Comparison of ENCODE assay signal across 12 mouse cellular contexts in the genomic region with DNA sequence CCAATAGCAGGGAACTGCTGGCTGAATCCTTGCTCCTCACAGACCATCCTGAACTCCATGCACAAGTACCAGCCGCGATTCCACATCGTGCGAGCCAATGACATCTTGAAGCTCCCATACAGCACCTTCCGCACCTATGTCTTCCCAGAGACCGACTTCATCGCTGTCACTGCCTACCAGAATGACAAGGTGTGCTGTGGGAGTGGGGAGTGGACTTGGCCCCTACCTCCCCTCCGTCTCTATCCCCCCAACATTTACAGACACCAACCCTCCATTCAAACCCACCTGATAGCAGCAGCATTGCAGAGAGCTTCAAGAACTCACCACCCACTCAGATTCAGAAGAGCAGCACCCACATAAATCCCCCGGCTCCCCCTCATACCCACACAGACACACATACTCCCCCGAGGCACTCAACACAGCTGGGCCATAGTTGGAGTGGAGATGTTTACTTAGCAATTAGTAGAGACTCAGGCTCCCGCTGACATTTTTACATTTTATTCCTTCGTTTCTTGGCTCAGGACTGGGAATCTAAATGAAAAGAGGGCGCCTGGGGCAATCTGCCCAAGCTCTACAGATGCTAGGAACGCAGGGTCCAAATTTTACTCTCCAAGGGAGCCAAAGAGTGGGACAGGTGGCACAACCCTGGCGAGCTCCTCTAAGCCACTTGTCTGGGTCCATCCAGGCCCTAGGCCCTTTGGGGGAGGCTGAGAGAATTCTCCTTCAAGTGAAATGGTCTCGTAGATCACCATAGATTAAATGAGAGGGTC. TPM values are rescaled to one million over a fixed set of nuclear protein-coding genes. Genes with fewer than 3 reads are reported as not detected.
DNase-seq lines count a peak whose midpoint lies in the region; ATAC-seq and TF ChIP-seq lines count a peak whose summit lies in the region.
"Had no signal": no experiment of that assay in that cellular context is flagged by ENCODE, and none has a peak within 500 bp of the region (broad histone marks: within the 10 kb centered on the region; RNA-seq: fewer than 3 reads in every experiment).

No protein-coding gene starts in this region.

- H3K9ac ChIP-seq in forebrain, postnatal 0 days, result no peak overlapping the region
- no peak overlapping the region for H3K9ac ChIP-seq in forebrain, embryonic 16.5 days (replicated peaks; ENCODE audit: low read depth, low read length)
- H3K9ac ChIP-seq in neural tube, embryonic 11.5 days (ENCODE audit: low read length), result no peak overlapping the region
- H3K9ac ChIP-seq in stomach, embryonic 16.5 days (ENCODE audit: low read length), result peak overlapping the region; percentile 79

- peak; percentile 52 for DNase-seq in forebrain, postnatal 0 days
- DNase-seq in neural tube, embryonic 11.5 days (ENCODE audit: low spot score), result no peak
- no peak for DNase-seq in neural tube, embryonic 10.5 days (ENCODE audit: extremely low spot score, low spot score)
- DNase-seq in kidney, postnatal 10 days, result peak; percentile 37
- DNase-seq in spleen, adult 12 weeks (ENCODE audit: low spot score), result no peak
- DNase-seq: right cerebral cortex, adult 18-20 months had no signal

- H3K9me3 ChIP-seq in forebrain, postnatal 0 days (ENCODE audit: low read length), result no peaks in the 10 kb centered on the region
- no peaks in the 10 kb centered on the region for H3K9me3 ChIP-seq in forebrain, embryonic 16.5 days (ENCODE audit: control insufficient read depth, low read length)
- H3K9me3 ChIP-seq in neural tube, embryonic 11.5 days (ENCODE audit: control insufficient read depth, low read length), result no peaks in the 10 kb centered on the region
- no peaks in the 10 kb centered on the region for H3K9me3 ChIP-seq in stomach, embryonic 16.5 days (replicated peaks; ENCODE audit: control insufficient read depth, low read length)

- 5% methylated on average over 16 of the region's 16 CpGs for WGBS in forebrain, postnatal 0 days
- WGBS in forebrain, embryonic 16.5 days, result 2% methylated on average over 16 of the region's 16 CpGs
- WGBS in neural tube, embryonic 11.5 days, result 4% methylated on average over 16 of the region's 16 CpGs
- WGBS in stomach, embryonic 16.5 days, result 23% methylated on average over 16 of the region's 16 CpGs

- no peaks in the 10 kb centered on the region for H3K4me1 ChIP-seq in forebrain, postnatal 0 days (ENCODE audit: insufficient read depth)
- peaks cover 26% of the 10 kb centered on the region for H3K4me1 ChIP-seq in forebrain, embryonic 16.5 days (replicated peaks; ENCODE audit: control insufficient read depth, insufficient read depth, low read length)
- H3K4me1 ChIP-seq in neural tube, embryonic 11.5 days (ENCODE audit: control insufficient read depth, insufficient read depth, low read length), result peaks cover 24% of the 10 kb centered on the region
- peaks cover 18% of the 10 kb centered on the region for H3K4me1 ChIP-seq in stomach, embryonic 16.5 days (ENCODE audit: control insufficient read depth, insufficient read depth, low read length)

- H3K27ac ChIP-seq in forebrain, postnatal 0 days (ENCODE audit: low read depth, low read length), result no peak overlapping the region
- no peak overlapping the region for H3K27ac ChIP-seq in forebrain, embryonic 16.5 days (ENCODE audit: low read length)
- H3K27ac ChIP-seq in neural tube, embryonic 11.5 days (ENCODE audit: low read depth, low read length), result no peak overlapping the region
- peak overlapping the region; percentile 72 for H3K27ac ChIP-seq in stomach, embryonic 16.5 days (ENCODE audit: low read length)
- H3K27ac ChIP-seq: left cerebral cortex, adult 2 months had no signal

- no peak overlapping the region for H3K4me2 ChIP-seq in forebrain, postnatal 0 days (ENCODE audit: low read depth)
- H3K4me2 ChIP-seq in forebrain, embryonic 16.5 days (ENCODE audit: low read length), result no peak overlapping the region
- peak overlapping the region; percentile 40 for H3K4me2 ChIP-seq in neural tube, embryonic 11.5 days (ENCODE audit: low read depth)
- H3K4me2 ChIP-seq in stomach, embryonic 16.5 days (ENCODE audit: low read depth, low read length), result peak overlapping the region; percentile 93

- H3K4me3 ChIP-seq in forebrain, postnatal 0 days (ENCODE audit: low read depth, low read length), result no peak overlapping the region
- H3K4me3 ChIP-seq in forebrain, embryonic 16.5 days (replicated peaks; ENCODE audit: low read length), result no peak overlapping the region; the same call in 1 of the 2 replicates
- H3K4me3 ChIP-seq in neural tube, embryonic 11.5 days (ENCODE audit: low read depth, low read length), result peak overlapping the region; percentile 29
- H3K4me3 ChIP-seq in stomach, embryonic 16.5 days (replicated peaks; ENCODE audit: low read length), result peak overlapping the region; percentile 66
- H3K4me3 ChIP-seq: erythroblast, embryonic 14.5 days; left cerebral cortex, adult 2 months had no signal

- no peak for ATAC-seq in forebrain, postnatal 0 days
- no peak for ATAC-seq in forebrain, embryonic 16.5 days
- no peak for ATAC-seq in neural tube, embryonic 11.5 days (ENCODE audit: insufficient read depth, low FRiP score, low TSS enrichment)
- no peak for ATAC-seq in stomach, embryonic 16.5 days (ENCODE audit: insufficient read depth, low FRiP score)
- ATAC-seq in megakaryocyte-erythroid progenitor cell, adult 5-6 weeks (replicated peaks; ENCODE audit: low FRiP score, low TSS enrichment, poor library complexity, severe bottlenecking), result no peak

- peaks cover 71% of the 10 kb centered on the region for H3K27me3 ChIP-seq in forebrain, postnatal 0 days (ENCODE audit: insufficient read depth, low read length)
- H3K27me3 ChIP-seq in forebrain, embryonic 16.5 days (replicated peaks; ENCODE audit: control insufficient read depth, insufficient read depth, low read length), result peaks cover 62% of the 10 kb centered on the region
- peaks cover 98% of the 10 kb centered on the region for H3K27me3 ChIP-seq in neural tube, embryonic 11.5 days (ENCODE audit: control insufficient read depth, insufficient read depth, low read length)
- peaks cover 53% of the 10 kb centered on the region for H3K27me3 ChIP-seq in stomach, embryonic 16.5 days (ENCODE audit: control insufficient read depth, insufficient read depth, low read length)

- TF ChIP-seq CTCF in forebrain, postnatal 0 days (IDR thresholded peaks at IDR 0.05; ENCODE audit: low read depth), result no peak

- H3K36me3 ChIP-seq in forebrain, postnatal 0 days (ENCODE audit: insufficient read depth), result no peaks in the 10 kb centered on the region
- no peaks in the 10 kb centered on the region for H3K36me3 ChIP-seq in forebrain, embryonic 16.5 days (ENCODE audit: control insufficient read depth, insufficient read depth)
- no peaks in the 10 kb centered on the region for H3K36me3 ChIP-seq in neural tube, embryonic 11.5 days (ENCODE audit: control insufficient read depth, insufficient read depth, low read length)
- no peaks in the 10 kb centered on the region for H3K36me3 ChIP-seq in stomach, embryonic 16.5 days (ENCODE audit: control insufficient read depth, insufficient read depth, low read length)

RNA-seq across cellular contexts. Expression of a gene that starts 3.6 kb away (rescaled TPM):
- total RNA-seq in forebrain, postnatal 0 days (2014; rRNA removed), result 1.9 and 5.1 TPM in 2 replicates
- 0.42 and 0.44 TPM in 2 replicates for polyA plus RNA-seq in forebrain, postnatal 0 days (2015; fragmentation: Nextera tagmentation; extraction: Ambion mirVana)
- polyA plus RNA-seq in forebrain, embryonic 16.5 days (2015; fragmentation: Nextera tagmentation; extraction: Ambion mirVana), result 0.47 and 0.68 TPM in 2 replicates
- polyA plus RNA-seq in neural tube, embryonic 11.5 days (2014; fragmentation: Nextera tagmentation; extraction: Ambion mirVana), result 4.0 and 4.7 TPM in 2 replicates
- polyA plus RNA-seq in stomach, embryonic 16.5 days (2015; fragmentation: Nextera tagmentation; extraction: Ambion mirVana), result 2.9 and 3.1 TPM in 2 replicates
- not detected in 2 replicates for total RNA-seq in megakaryocyte-erythroid progenitor cell, adult 5-6 weeks (2014; fragmentation: Nextera tagmentation)
- total RNA-seq in megakaryocyte-erythroid progenitor cell, adult 5-6 weeks (2017), result 0.19 TPM in 1 of 2 replicates, not detected in the other

RNA-seq across cellular contexts. Expression of a gene that starts 14.2 kb away (rescaled TPM):
- total RNA-seq in forebrain, postnatal 0 days (2014; rRNA removed), result not detected in 2 replicates
- polyA plus RNA-seq in forebrain, postnatal 0 days (2015; fragmentation: Nextera tagmentation; extraction: Ambion mirVana), result not detected in 2 replicates
- polyA plus RNA-seq in forebrain, embryonic 16.5 days (2015; fragmentation: Nextera tagmentation; extraction: Ambion mirVana), result not detected in 2 replicates
- not detected in 2 replicates for polyA plus RNA-seq in neural tube, embryonic 11.5 days (2014; fragmentation: Nextera tagmentation; extraction: Ambion mirVana)
- not detected in 2 replicates for polyA plus RNA-seq in stomach, embryonic 16.5 days (2015; fragmentation: Nextera tagmentation; extraction: Ambion mirVana)
- not detected in 2 replicates for total RNA-seq in megakaryocyte-erythroid progenitor cell, adult 5-6 weeks (2014; fragmentation: Nextera tagmentation)
- not detected in 2 replicates for total RNA-seq in megakaryocyte-erythroid progenitor cell, adult 5-6 weeks (2017)
- total RNA-seq: adrenal gland, adult 18-20 months; left cerebral cortex, adult 2 months had no signal
- polyA plus RNA-seq: erythroblast, embryonic 14.5 days had no signal

RNA-seq across cellular contexts. Expression of a gene that starts 50.3 kb away (rescaled TPM):
- total RNA-seq in forebrain, postnatal 0 days (2014; rRNA removed), result 0.15 and 0.33 TPM in 2 replicates
- polyA plus RNA-seq in forebrain, postnatal 0 days (2015; fragmentation: Nextera tagmentation; extraction: Ambion mirVana), result 0.19 TPM in 2 replicates
- 0.23 and 0.26 TPM in 2 replicates for polyA plus RNA-seq in forebrain, embryonic 16.5 days (2015; fragmentation: Nextera tagmentation; extraction: Ambion mirVana)
- 0.20 and 0.24 TPM in 2 replicates for polyA plus RNA-seq in neural tube, embryonic 11.5 days (2014; fragmentation: Nextera tagmentation; extraction: Ambion mirVana)
- 0.17 and 0.22 TPM in 2 replicates for polyA plus RNA-seq in stomach, embryonic 16.5 days (2015; fragmentation: Nextera tagmentation; extraction: Ambion mirVana)
- not detected in 2 replicates for total RNA-seq in megakaryocyte-erythroid progenitor cell, adult 5-6 weeks (2014; fragmentation: Nextera tagmentation)
- total RNA-seq in megakaryocyte-erythroid progenitor cell, adult 5-6 weeks (2017), result 0.57 TPM in 1 of 2 replicates, not detected in the other
- total RNA-seq: adrenal gland, adult 18-20 months had no signal
- polyA plus RNA-seq: erythroblast, embryonic 14.5 days had no signal

Comparison
In these comparisons a context has a peak if more than half of its experiments do, and no peak if none do; other contexts are left out.
1. DNase-seq: peak in forebrain, postnatal 0 days (single experiment) and kidney, postnatal 10 days (single experiment); none in neural tube, embryonic 11.5 days (single experiment), neural tube, embryonic 10.5 days (single experiment) and spleen, adult 12 weeks (single experiment).
2. H3K4me2 ChIP-seq: peak in neural tube, embryonic 11.5 days (single experiment) and stomach, embryonic 16.5 days (single experiment); none in forebrain, postnatal 0 days (single experiment) and forebrain, embryonic 16.5 days (single experiment).
3. H3K4me3 ChIP-seq: peak in neural tube, embryonic 11.5 days (single experiment) and stomach, embryonic 16.5 days (single experiment); none in forebrain, postnatal 0 days (single experiment) and forebrain, embryonic 16.5 days (single experiment).